Mouse (Mus musculus) MEL (cell line): ENCODE results near the gene Gm20458. TPM values are rescaled to one million over a fixed set of nuclear protein-coding genes. Genes with fewer than 3 reads are reported as not detected.

Experiments used
- DNase-seq: peaks from one replicate; pipeline ENCODE4 v3.0.0; 2011; ENCODE audit warnings: low read depth, low spot score
- H3K27ac ChIP-seq: 2 replicates; pipeline ENCODE4 v1.5.1; 2012; ENCODE audit warnings: low read depth, mild to moderate bottlenecking, control low read depth, low read length, moderate library complexity; ENCODE audit not compliant: control insufficient read depth
- H3K27me3 ChIP-seq, 2 experiments: fragments of 150-350 bp in 1 of 2; sonication (generic) in 1 of 2; 2 replicates each; pipeline ENCODE4 v1.6.1; 2012; ENCODE audit warnings: low read length in 2 of 2, mild to moderate bottlenecking in 2 of 2, improper control_type of control experiment in 1 of 2, moderate library complexity in 1 of 2; ENCODE audit not compliant: insufficient read depth in 2 of 2, control insufficient read depth in 1 of 2
- H3K36me3 ChIP-seq, 2 experiments: 2 replicates each; pipeline ENCODE4 v1.6.1; 2012 to 2014; ENCODE audit warnings: low read length in 2 of 2, improper control_type of control experiment in 1 of 2, inconsistent platforms in 1 of 2, mild to moderate bottlenecking in 1 of 2; ENCODE audit not compliant: insufficient read depth in 2 of 2, control insufficient read depth in 1 of 2
- H3K4me1 ChIP-seq, 2 experiments: fragments of 150-350 bp in 1 of 2; sonication (generic) in 1 of 2; 2 replicates each; pipeline ENCODE4 v1.6.1; 2012; ENCODE audit warnings: low read length in 2 of 2, improper control_type of control experiment in 1 of 2, mild to moderate bottlenecking in 1 of 2; ENCODE audit not compliant: insufficient read depth in 2 of 2, control insufficient read depth in 1 of 2
- H3K4me3 ChIP-seq, 2 experiments: fragments of 150-350 bp in 1 of 2; sonication (generic) in 1 of 2; 2 replicates each; pipeline ENCODE4 v1.5.1; 2012; ENCODE audit warnings: low read depth in 2 of 2, low read length in 2 of 2, mild to moderate bottlenecking in 2 of 2, moderate library complexity in 2 of 2, control low read depth in 1 of 2, improper control_type of control experiment in 1 of 2; ENCODE audit not compliant: control insufficient read depth in 1 of 2, insufficient read depth in 1 of 2
- H3K79me2 ChIP-seq: 2 replicates; pipeline ENCODE4 v1.6.1; 2012; ENCODE audit warnings: mild to moderate bottlenecking, low read length, moderate library complexity; ENCODE audit not compliant: control insufficient read depth, poor library complexity, insufficient read depth
- H3K9ac ChIP-seq: 2 replicates; pipeline ENCODE4 v1.6.1; 2012; ENCODE audit warnings: low read depth, mild to moderate bottlenecking, control low read depth, low read length, moderate library complexity; ENCODE audit not compliant: control insufficient read depth, poor library complexity, severe bottlenecking
- H3K9me3 ChIP-seq: fragments of 150-350 bp; sonication (generic); replicated peaks from 2 replicates; pipeline ENCODE4 v1.6.1; 2012; ENCODE audit warnings: mild to moderate bottlenecking, low read length, improper control_type of control experiment, moderate library complexity; ENCODE audit not compliant: insufficient read depth
- CHD1 ChIP-seq: IDR thresholded peaks from 2 replicates; pipeline ENCODE4 v1.6.1; 2012; ENCODE audit warnings: low read depth, mild to moderate bottlenecking, inconsistent platforms, low read length, improper control_type of control experiment
- CHD2 ChIP-seq: IDR thresholded peaks from 2 replicates; pipeline ENCODE4 v1.6.1; 2011; ENCODE audit warnings: low read length, improper control_type of control experiment
- E2F4 ChIP-seq: IDR thresholded peaks from 2 replicates; pipeline ENCODE4 v1.6.1; 2011; ENCODE audit warnings: low read depth, low read length, improper control_type of control experiment, borderline replicate concordance
- ELF1 ChIP-seq: IDR thresholded peaks from 2 replicates; pipeline ENCODE4 v1.6.1; 2014; ENCODE audit warnings: low read depth, mild to moderate bottlenecking, inconsistent platforms, low read length, improper control_type of control experiment, moderate library complexity
- EP300 ChIP-seq, 2 experiments: IDR thresholded peaks; 2 replicates each; pipeline ENCODE4 v1.6.1; 2011; ENCODE audit warnings: improper control_type of control experiment in 2 of 2, low read length in 2 of 2, low read depth in 1 of 2, mild to moderate bottlenecking in 1 of 2
- ETS1 ChIP-seq: IDR thresholded peaks from 2 replicates; pipeline ENCODE4 v1.6.1; 2012; ENCODE audit warnings: low read depth, mild to moderate bottlenecking, inconsistent platforms, low read length, improper control_type of control experiment, moderate library complexity
- GABPA ChIP-seq: IDR thresholded peaks from 2 replicates; pipeline ENCODE4 v1.6.1; 2012; ENCODE audit warnings: low read depth, mild to moderate bottlenecking, inconsistent platforms, low read length, improper control_type of control experiment, moderate library complexity
- GATA1 ChIP-seq: IDR thresholded peaks from 2 replicates; pipeline ENCODE4 v1.6.1; 2011; ENCODE audit warnings: low read depth, low read length, improper control_type of control experiment
- HCFC1 ChIP-seq: IDR thresholded peaks from 2 replicates; pipeline ENCODE4 v1.6.1; 2012; ENCODE audit warnings: low read depth, mild to moderate bottlenecking, inconsistent platforms, low read length, improper control_type of control experiment, moderate library complexity
- JUND ChIP-seq: IDR thresholded peaks from 2 replicates; pipeline ENCODE4 v1.6.1; 2011; ENCODE audit warnings: low read depth, mild to moderate bottlenecking, improper control_type of control experiment, low read length
- MAZ ChIP-seq: IDR thresholded peaks from 2 replicates; pipeline ENCODE4 v1.6.1; 2012; ENCODE audit warnings: low read depth, mild to moderate bottlenecking, inconsistent platforms, low read length, improper control_type of control experiment
- MYB ChIP-seq: IDR thresholded peaks from 2 replicates; pipeline ENCODE4 v1.6.1; 2011; ENCODE audit warnings: mild to moderate bottlenecking, low read depth, low read length, improper control_type of control experiment
- NRF1 ChIP-seq: IDR thresholded peaks from 2 replicates; pipeline ENCODE4 v1.6.1; 2014; ENCODE audit warnings: low read depth, mild to moderate bottlenecking, inconsistent platforms, low read length, improper control_type of control experiment, moderate library complexity; ENCODE audit not compliant: poor library complexity, insufficient read depth, severe bottlenecking
- POLR2A ChIP-seq, 2 experiments: IDR thresholded peaks; 2 replicates each; pipeline ENCODE4 v1.6.1; 2011 to 2012; ENCODE audit warnings: low read length in 2 of 2, mild to moderate bottlenecking in 2 of 2, control low read depth in 1 of 2, improper control_type of control experiment in 1 of 2, low read depth in 1 of 2, moderate library complexity in 1 of 2; ENCODE audit not compliant: control insufficient read depth in 1 of 2, insufficient read depth in 1 of 2, poor library complexity in 1 of 2
- POLR2AphosphoS2 ChIP-seq: IDR thresholded peaks from 2 replicates; pipeline ENCODE4 v1.6.1; 2011; ENCODE audit warnings: low read length, improper control_type of control experiment
- POLR2AphosphoS5 ChIP-seq: IDR thresholded peaks from 2 replicates; pipeline ENCODE4 v1.6.1; 2012; ENCODE audit warnings: low read depth, borderline replicate concordance, mild to moderate bottlenecking, inconsistent platforms, low read length, moderate library complexity, mixed read lengths
- RAD21 ChIP-seq: IDR thresholded peaks from 2 replicates; pipeline ENCODE4 v1.6.1; 2011; ENCODE audit warnings: mild to moderate bottlenecking, low read depth, low read length, improper control_type of control experiment
- RCOR1 ChIP-seq: IDR thresholded peaks from 2 replicates; pipeline ENCODE4 v1.6.1; 2012; ENCODE audit warnings: low read depth, mild to moderate bottlenecking, inconsistent platforms, low read length, improper control_type of control experiment
- SIN3A ChIP-seq: IDR thresholded peaks from 2 replicates; pipeline ENCODE4 v1.6.1; 2012; ENCODE audit warnings: low read length, improper control_type of control experiment, inconsistent platforms
- TBP ChIP-seq: IDR thresholded peaks from 2 replicates; pipeline ENCODE4 v1.8.0; 2011; ENCODE audit warnings: low read depth, low read length, improper control_type of control experiment
- TCF12 ChIP-seq: IDR thresholded peaks from 2 replicates; pipeline ENCODE4 v1.6.1; 2014; ENCODE audit warnings: low read depth, mild to moderate bottlenecking, inconsistent platforms, low read length, improper control_type of control experiment, moderate library complexity
- UBTF ChIP-seq: IDR thresholded peaks from 2 replicates; pipeline ENCODE4 v1.6.1; 2012; ENCODE audit warnings: low read depth, mild to moderate bottlenecking, inconsistent platforms, low read length, improper control_type of control experiment, moderate library complexity, borderline replicate concordance; ENCODE audit not compliant: insufficient read depth
- USF1 ChIP-seq: IDR thresholded peaks from 2 replicates; pipeline ENCODE4 v1.6.1; 2014; ENCODE audit warnings: low read depth, mild to moderate bottlenecking, inconsistent platforms, low read length, improper control_type of control experiment, moderate library complexity
- ZC3H11A ChIP-seq: IDR thresholded peaks from 2 replicates; pipeline ENCODE4 v1.6.1; 2012; ENCODE audit warnings: low read depth, mild to moderate bottlenecking, inconsistent platforms, low read length, improper control_type of control experiment
- ZKSCAN1 ChIP-seq: IDR thresholded peaks from 2 replicates; pipeline ENCODE4 v1.6.1; 2012; ENCODE audit warnings: low read depth, mild to moderate bottlenecking, inconsistent platforms, low read length, improper control_type of control experiment, moderate library complexity
- ZNF384 ChIP-seq: IDR thresholded peaks from 2 replicates; pipeline ENCODE4 v1.6.1; 2012; ENCODE audit warnings: low read depth, mild to moderate bottlenecking, inconsistent platforms, low read length, improper control_type of control experiment
- polyA plus RNA-seq, 2 experiments: library from polyadenylated mRNA; stranded (reverse) in 1 of 2; unstranded in 1 of 2; fragments of >175 nt in 1 of 2; fragments of >200 nt in 1 of 2; gene quantifications; 2 replicates each; pipeline versions ENCODE4 v1.2.1 to v1.2.4; 2012; ENCODE audit warnings: low replicate concordance in 2 of 2, low read depth in 1 of 2; ENCODE audit not compliant: insufficient read length in 2 of 2, insufficient read depth in 1 of 2, missing spikeins in 1 of 2
- total RNA-seq: library from RNA; depleted of rRNA; stranded (reverse); fragments of 300-350 nt; gene quantifications from 2 replicates; pipeline ENCODE4 v1.2.3, GENCODE M21; 2012

Gene Gm20458
- total and polyA plus RNA-seq, 3 experiments, result 1.0 to 19.2 TPM; not detected in 1

DNA sequence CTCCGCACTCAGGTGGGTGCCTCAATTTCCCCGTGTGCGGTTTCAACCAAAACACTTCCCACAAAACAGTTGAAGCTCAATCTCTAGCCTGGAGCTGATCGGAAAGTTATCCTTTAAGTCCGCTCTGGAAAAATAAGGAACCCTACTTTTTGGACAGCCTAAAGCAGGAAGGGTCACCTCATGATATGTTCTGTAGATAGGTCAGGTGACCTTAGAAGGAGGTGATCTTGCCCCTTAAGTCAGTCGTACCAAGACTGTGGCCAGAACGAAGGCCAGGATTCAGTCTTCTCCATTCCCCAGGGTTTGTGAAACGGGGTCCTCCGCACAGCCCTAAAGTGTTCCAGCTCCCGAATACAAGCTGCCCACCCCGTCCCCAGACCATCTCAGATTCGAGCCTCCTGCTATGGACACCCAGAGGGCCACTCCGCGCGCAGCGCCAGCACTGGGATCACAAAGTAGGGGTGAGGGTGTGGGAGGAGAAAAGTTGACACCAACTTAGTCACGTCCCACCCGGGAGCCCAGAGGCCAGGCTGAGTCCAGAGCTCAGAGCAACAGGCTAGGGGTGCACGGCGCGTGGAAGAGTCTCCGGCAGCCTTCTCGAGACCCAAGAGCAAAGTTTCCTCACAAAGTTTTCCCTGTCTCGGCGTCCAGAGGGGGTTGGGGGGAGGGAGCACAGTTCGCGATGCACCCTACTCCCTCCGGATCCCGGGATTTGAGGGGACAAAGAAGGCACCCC is 18.3 kb upstream of the Gm20458 start:
- Histone ChIP-seq H3K79me2 (no peaks in the 10 kb centered on the region), H3K4me1 (no peaks in the 10 kb centered on the region)
- TF ChIP-seq GABPA (no peak), GATA1 (no peak), RCOR1 (no peak), NRF1 (no peak), ELF1 (no peak), TCF12 (no peak), ZKSCAN1 (no peak), CHD2 (no peak), JUND (no peak), ZNF384 (no peak), USF1 (no peak), MYB (no peak), UBTF (no peak), MAZ (no peak), HCFC1 (no peak), POLR2AphosphoS5 (no peak), SIN3A (no peak), POLR2AphosphoS2 (no peak)
- TF ChIP-seq, all 39 proteins: peak for 0
- H3K9me3 ChIP-seq, result no peaks in the 10 kb centered on the region
- H3K36me3 ChIP-seq, result no peaks in the 10 kb centered on the region
- H3K27me3 ChIP-seq, result peaks cover 11 to 23% of the 10 kb centered on the region in 2 experiments
- H3K9ac ChIP-seq, result no peak overlapping the region
- DNase-seq, result no peak
- no peak overlapping the region for H3K4me3 ChIP-seq
- H3K27ac ChIP-seq, result no peak overlapping the region

DNA sequence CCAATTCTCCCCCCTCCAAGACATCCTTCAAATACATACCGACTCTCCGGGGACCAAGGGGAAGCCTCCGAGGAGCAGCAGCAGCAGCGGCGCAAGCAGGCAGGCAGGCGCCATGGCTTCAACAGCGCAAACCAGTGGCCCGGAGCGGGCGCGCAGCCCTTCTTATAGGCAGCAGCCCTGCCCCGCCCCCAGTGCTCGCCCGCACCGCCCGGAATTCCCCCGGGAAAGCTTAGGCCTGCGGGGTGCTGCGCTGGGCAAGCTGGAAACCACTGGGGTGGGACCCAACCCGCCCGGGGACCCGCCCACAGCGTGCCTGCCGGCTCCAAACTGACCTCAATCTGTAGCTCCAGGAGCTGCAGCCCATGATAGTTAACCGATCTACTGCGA is 17.7 kb upstream of the Gm20458 start:
- no peak overlapping the region for H3K27ac ChIP-seq
- H3K9ac ChIP-seq, result no peak overlapping the region
- no peaks in the 10 kb centered on the region for H3K4me1 ChIP-seq
- no peaks in the 10 kb centered on the region for H3K36me3 ChIP-seq
- H3K4me3 ChIP-seq, result no peak overlapping the region
- peaks cover 13 to 28% of the 10 kb centered on the region in 2 experiments for H3K27me3 ChIP-seq
- no peak for DNase-seq
- H3K79me2 ChIP-seq, result no peaks in the 10 kb centered on the region
- no peaks in the 10 kb centered on the region for H3K9me3 ChIP-seq
- TF ChIP-seq ETS1 (no peak), TBP (no peak), ZNF384 (no peak), HCFC1 (no peak), SIN3A (no peak), USF1 (no peak), POLR2A (IDR thresholded peaks at IDR 0.05; ENCODE audit: control insufficient read depth in 1 of 2, insufficient read depth in 1 of 2, low read depth in 1 of 2, low read length in 2 of 2, poor library complexity in 1 of 2) (no peak), TCF12 (no peak), EP300 (IDR thresholded peaks at IDR 0.05; ENCODE audit: low read depth in 1 of 2, low read length in 2 of 2) (no peak), CHD1 (no peak), POLR2AphosphoS2 (no peak), ZC3H11A (no peak), E2F4 (no peak), JUND (no peak), RAD21 (no peak)
